Mouse (Mus musculus) CH12.LX (cell line): ENCODE measurements around the gene Lsr. TPM values are rescaled to one million over a fixed set of nuclear protein-coding genes. Genes with fewer than 3 reads are reported as not detected.
"Not testable (repeated sequence)": the region's sequence is repeated elsewhere in the genome, so short reads cannot be mapped to it uniquely, and the experiment has no call there.

Source experiments
- DNase-seq: peaks from one replicate; pipeline ENCODE4 v3.0.0-alpha.2; 2013; ENCODE audit errors: extremely low read depth
- H3K27ac ChIP-seq: 2 replicates; pipeline ENCODE4 v1.5.1; 2012; ENCODE audit warnings: low read depth, mild to moderate bottlenecking, control low read depth, moderate library complexity; ENCODE audit not compliant: insufficient read depth
- H3K27me3 ChIP-seq: replicated peaks from 2 replicates; pipeline ENCODE3; 2012; ENCODE audit warnings: inconsistent platforms
- H3K36me3 ChIP-seq, 2 experiments: replicated peaks in 1 of 2; 2 replicates each; pipeline versions ENCODE3 to v1.6.1; 2012; ENCODE audit warnings: inconsistent platforms in 1 of 2, low read length in 1 of 2, mild to moderate bottlenecking in 1 of 2, mixed read lengths in 1 of 2, moderate library complexity in 1 of 2; ENCODE audit not compliant: control insufficient read depth in 1 of 2, insufficient read depth in 1 of 2
- H3K4me1 ChIP-seq, 2 experiments: 2 replicates each; pipeline ENCODE4 v1.6.1; 2012; ENCODE audit warnings: inconsistent platforms in 1 of 2, moderate library complexity in 1 of 2; ENCODE audit not compliant: insufficient read depth in 2 of 2, control insufficient read depth in 1 of 2
- H3K4me2 ChIP-seq: 2 replicates; pipeline ENCODE4 v1.6.1; 2012; ENCODE audit warnings: low read depth, mild to moderate bottlenecking, control low read depth; ENCODE audit not compliant: poor library complexity, insufficient read depth, severe bottlenecking
- H3K4me3 ChIP-seq, 3 experiments: fragments of 150-350 bp in 1 of 3; sonication (generic) in 1 of 3; replicated peaks in 1 of 3; 2 replicates each; pipeline versions ENCODE3 to v1.5.1; 2011 to 2012; ENCODE audit warnings: low read depth in 2 of 3, low read length in 2 of 3, mild to moderate bottlenecking in 2 of 3, moderate library complexity in 2 of 3, control low read depth in 1 of 3, improper control_type of control experiment in 1 of 3, inconsistent platforms in 1 of 3, mixed read lengths in 1 of 3; ENCODE audit not compliant: poor library complexity in 1 of 3
- H3K79me2 ChIP-seq: replicated peaks from 2 replicates; pipeline ENCODE4 v1.6.1; 2012; ENCODE audit warnings: mild to moderate bottlenecking, moderate library complexity; ENCODE audit not compliant: control insufficient read depth, poor library complexity, insufficient read depth, severe bottlenecking; ENCODE audit errors: extremely low read depth
- H3K9ac ChIP-seq: 2 replicates; pipeline ENCODE4 v1.6.1; 2012; ENCODE audit warnings: low read depth, mild to moderate bottlenecking, control low read depth, moderate library complexity; ENCODE audit not compliant: insufficient read depth
- H3K9me3 ChIP-seq: replicated peaks from 2 replicates; pipeline ENCODE3; 2012; ENCODE audit warnings: low read length, inconsistent platforms, mixed read lengths
- CHD2 ChIP-seq: IDR thresholded peaks from 2 replicates; pipeline ENCODE4 v1.6.1; 2011; ENCODE audit warnings: low read length, improper control_type of control experiment
- CTCF ChIP-seq, 2 experiments: IDR thresholded peaks in 1 of 2; conservative IDR thresholded peaks in 1 of 2; 2 replicates each; pipeline ENCODE4 v1.5.1; 2011 to 2012; ENCODE audit warnings: low read depth in 2 of 2, low read length in 2 of 2, improper control_type of control experiment in 1 of 2, inconsistent platforms in 1 of 2, mild to moderate bottlenecking in 1 of 2, moderate library complexity in 1 of 2
- EP300 ChIP-seq: IDR thresholded peaks from 2 replicates; pipeline ENCODE4 v1.6.1; 2011; ENCODE audit warnings: low read length, improper control_type of control experiment
- ETS1 ChIP-seq: conservative IDR thresholded peaks from 2 replicates; pipeline ENCODE4 v1.6.1; 2012; ENCODE audit warnings: low read depth, mild to moderate bottlenecking, inconsistent platforms, low read length, improper control_type of control experiment, moderate library complexity
- IRF4 ChIP-seq: IDR thresholded peaks from 2 replicates; pipeline ENCODE4 v1.6.1; 2014; ENCODE audit warnings: low read depth, mild to moderate bottlenecking, inconsistent platforms, low read length, improper control_type of control experiment
- JUN ChIP-seq: IDR thresholded peaks from 2 replicates; pipeline ENCODE4 v1.6.1; 2011; ENCODE audit warnings: low read depth, mild to moderate bottlenecking, low read length, improper control_type of control experiment, moderate library complexity; ENCODE audit not compliant: insufficient read depth
- MAZ ChIP-seq: IDR thresholded peaks from 2 replicates; pipeline ENCODE4 v1.6.1; 2012; ENCODE audit warnings: low read depth, mild to moderate bottlenecking, inconsistent platforms, low read length, improper control_type of control experiment, moderate library complexity
- SIN3A ChIP-seq: IDR thresholded peaks from 2 replicates; pipeline ENCODE4 v1.6.1; 2012; ENCODE audit warnings: low read length, improper control_type of control experiment, inconsistent platforms
- TCF12 ChIP-seq: IDR thresholded peaks from 2 replicates; pipeline ENCODE4 v1.6.1; 2014; ENCODE audit warnings: low read depth, mild to moderate bottlenecking, inconsistent platforms, low read length, improper control_type of control experiment
- USF1 ChIP-seq: IDR thresholded peaks from 2 replicates; pipeline ENCODE4 v1.6.1; 2014; ENCODE audit warnings: low read depth, mild to moderate bottlenecking, inconsistent platforms, low read length, improper control_type of control experiment
- ZC3H11A ChIP-seq: IDR thresholded peaks from 2 replicates; pipeline ENCODE4 v1.6.1; 2012; ENCODE audit warnings: low read depth, mild to moderate bottlenecking, inconsistent platforms, low read length, improper control_type of control experiment
- dilution Hi-C: fragments of 300-500 bp; cut with MboI; formaldehyde crosslinking; loops from 2 replicates; pipeline ENCODE4 v1.14.3; 2020; ENCODE audit warnings: low sequenced_read_pairs; ENCODE audit not compliant: extremely low pct_unique_long_range_greater_than_20kb, extremely low pct_ligation_motif_present
- in situ Hi-C: fragments of 300-500 bp; cut with MboI; formaldehyde crosslinking; loops from 3 replicates; pipeline ENCODE4 v1.14.3; 2019; ENCODE audit warnings: low sequenced_read_pairs, low pct_ligation_motif_present, low pct_unique_long_range_greater_than_20kb, mixed read lengths
- polyA plus RNA-seq: library from polyadenylated mRNA; unstranded; fragments of >175 nt; gene quantifications from 2 replicates; pipeline ENCODE4 v1.2.1, GENCODE M21; 2012; ENCODE audit warnings: low read depth; ENCODE audit not compliant: insufficient read length
- total RNA-seq, 2 experiments: library from RNA; depleted of rRNA; stranded (reverse); fragments of 300-350 nt in 1 of 2; fragments of >200 nt in 1 of 2; gene quantifications; 2 replicates each; pipeline ENCODE4 v1.2.3; 2012 to 2014

Gene Lsr
- total and polyA plus RNA-seq, 3 experiments: 0.12 to 0.13 TPM; not detected in 1

DNA sequence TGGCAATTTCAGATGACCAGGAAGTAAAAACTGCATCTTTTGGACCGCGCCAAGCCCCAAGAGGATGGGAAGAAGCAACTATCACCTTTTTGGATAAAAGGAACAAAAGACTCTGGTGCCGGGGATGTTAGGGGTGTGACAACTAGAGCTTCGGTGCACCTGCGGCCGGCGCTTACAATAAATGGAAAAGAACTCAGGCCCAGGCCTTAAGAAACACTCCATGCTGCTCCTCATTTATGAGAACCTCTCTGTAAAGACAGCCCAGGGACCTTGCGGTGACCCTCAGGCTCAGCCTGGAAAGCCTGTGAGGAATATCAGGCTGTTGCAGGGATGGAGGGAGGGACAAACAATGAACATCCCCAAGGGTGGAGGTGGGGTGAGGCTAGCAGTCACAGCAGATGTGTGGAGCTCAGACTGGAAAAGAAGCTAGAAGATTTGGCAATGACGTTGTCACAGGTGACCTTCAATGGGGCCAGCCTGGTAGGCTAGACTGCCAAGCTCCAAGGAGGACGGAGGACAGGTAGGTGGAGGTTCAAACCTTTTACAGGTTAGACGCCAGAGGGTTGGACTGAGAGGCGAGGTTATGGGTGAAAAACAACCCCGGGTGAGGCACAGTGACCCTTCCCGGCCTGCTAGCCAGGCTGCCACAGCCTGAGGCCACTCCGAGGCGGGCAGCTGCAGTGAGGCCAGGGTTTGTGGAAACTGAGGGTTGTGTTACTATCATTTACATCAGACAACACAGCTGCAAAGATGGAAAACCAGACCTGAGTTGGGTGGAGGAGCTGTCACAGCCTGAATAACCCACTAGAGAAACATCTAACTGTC lies 20.6 kb downstream of the Lsr start:
- dilution Hi-C loops: no loop called here

GRCm38 (mm10) chr7:30949902-30950301 lies 23.4 kb downstream of the Lsr start:
- in situ Hi-C loops, H3K9me3 ChIP-seq, DNase-seq, H3K27ac ChIP-seq, H3K27me3 ChIP-seq, H3K9ac ChIP-seq, H3K4me3 ChIP-seq, dilution Hi-C loops, H3K79me2 ChIP-seq, H3K4me2 ChIP-seq: not testable (repeated sequence)
- H3K4me1 ChIP-seq: peaks cover 10 to 32% of the 10 kb centered on the region in 2 experiments
- H3K36me3 ChIP-seq: peaks cover 64 to 77% of the 10 kb centered on the region in 2 experiments

More for the DNA sequence above, 20.6 kb downstream of the Lsr start:
- H3K9me3 ChIP-seq: no peaks in the 10 kb centered on the region
- peaks cover 15 to 38% of the 10 kb centered on the region in 2 experiments for H3K4me1 ChIP-seq
- no peaks in the 10 kb centered on the region for H3K27me3 ChIP-seq
- H3K4me2 ChIP-seq: no peak overlapping the region
- no peak overlapping the region for H3K4me3 ChIP-seq
- H3K36me3 ChIP-seq: peaks cover 52 to 67% of the 10 kb centered on the region in 2 experiments
- H3K27ac ChIP-seq: no peak overlapping the region
- no peak overlapping the region for H3K9ac ChIP-seq
- TF ChIP-seq ETS1: no peak
- TF ChIP-seq TCF12: no peak
- no peak for TF ChIP-seq ZC3H11A
- no peak for TF ChIP-seq CTCF (conservative IDR thresholded peaks at IDR 0.05 in 1 of 2, IDR thresholded peaks at IDR 0.05 in 1 of 2; ENCODE audit: low read depth in 2 of 2, low read length in 2 of 2)
- TF ChIP-seq SIN3A: no peak
- no peak for TF ChIP-seq EP300
- H3K79me2 ChIP-seq: no peaks in the 10 kb centered on the region; the same call in 1 of the 2 replicates
- no peak for DNase-seq
- in situ Hi-C loops: no loop called here

DNA sequence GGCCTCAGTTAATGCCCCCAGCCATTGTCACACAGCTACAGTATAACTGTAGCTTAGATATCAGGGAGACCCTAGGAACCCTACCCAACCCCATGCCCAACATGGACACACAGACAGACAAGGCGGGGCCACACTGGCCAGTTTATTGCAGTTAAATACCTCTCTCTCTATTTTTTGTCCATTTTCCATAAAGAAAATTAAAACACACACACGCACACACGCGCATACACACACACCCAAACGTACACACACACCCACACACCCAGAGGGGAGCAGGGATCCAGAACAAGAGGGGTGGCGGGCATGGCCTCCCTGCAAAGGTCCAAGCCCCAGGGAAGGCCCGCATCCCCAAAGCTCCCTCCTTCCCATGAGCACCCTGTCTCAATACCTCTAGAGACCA lies 27.4 kb downstream of the Lsr start:
- H3K27ac ChIP-seq: no peak overlapping the region
- no peak overlapping the region for H3K9ac ChIP-seq
- H3K79me2 ChIP-seq: no peaks in the 10 kb centered on the region
- no peak for TF ChIP-seq CHD2
- TF ChIP-seq USF1: no peak
- no peak for TF ChIP-seq JUN
- no peak for TF ChIP-seq ZC3H11A
- no peak for TF ChIP-seq MAZ
- no peak for TF ChIP-seq IRF4
- TF ChIP-seq, all 38 proteins: peak for 0
- Histone ChIP-seq H3K4me2 (no peak overlapping the region), H3K9me3 (no peaks in the 10 kb centered on the region), H3K27me3 (no peaks in the 10 kb centered on the region), H3K36me3 (peaks cover 33 to 42% of the 10 kb centered on the region in 2 experiments), H3K4me1 (peaks cover 0 to 11% of the 10 kb centered on the region in 2 experiments; a peak in 1 of 4 replicates), H3K4me3 (no peak overlapping the region)
- no peak for DNase-seq
- in situ Hi-C loops (no loop called here), dilution Hi-C loops (no loop called here)

- H3K4me2 ChIP-seq, H3K27ac ChIP-seq, H3K4me3 ChIP-seq, DNase-seq, H3K9me3 ChIP-seq, dilution Hi-C loops, H3K4me1 ChIP-seq, H3K79me2 ChIP-seq, in situ Hi-C loops, H3K27me3 ChIP-seq, H3K9ac ChIP-seq: not testable (repeated sequence)
- H3K36me3 ChIP-seq: peaks cover 29 to 37% of the 10 kb centered on the region in 2 experiments
These were observed 27.8 kb downstream of the Lsr start for GRCm38 (mm10) chr7:30945466-30945865.

DNA sequence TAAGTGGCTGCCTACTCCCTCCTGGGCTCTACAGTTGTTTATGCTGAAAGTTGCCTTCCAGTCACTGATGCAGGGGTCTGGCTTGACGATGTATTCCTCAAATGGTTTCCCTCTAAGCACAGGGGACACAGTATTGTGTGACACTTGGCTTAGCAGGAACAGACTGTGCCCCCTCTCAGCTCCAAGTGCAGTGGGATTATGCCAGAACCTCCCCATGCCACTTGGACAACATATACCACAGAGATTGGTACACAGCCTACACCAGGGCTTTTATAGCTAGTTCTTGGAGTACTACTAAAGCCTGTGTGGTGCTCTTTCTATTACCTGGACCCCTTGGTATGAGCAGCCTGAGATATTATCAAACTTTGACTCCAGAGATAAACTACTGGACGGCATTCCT lies 28.6 kb downstream of the Lsr start:
- dilution Hi-C loops, in situ Hi-C loops: not testable (repeated sequence)

More for the DNA sequence above, 28.6 kb downstream of the Lsr start:
- H3K79me2 ChIP-seq, H3K4me2 ChIP-seq, H3K27ac ChIP-seq, H3K4me3 ChIP-seq, H3K9ac ChIP-seq, H3K4me1 ChIP-seq, H3K27me3 ChIP-seq, H3K9me3 ChIP-seq, DNase-seq: not testable (repeated sequence)
- H3K36me3 ChIP-seq: peaks cover 24 to 30% of the 10 kb centered on the region in 2 experiments
